Mouse (Mus musculus) right cerebral cortex, postnatal 10 days (tissue): ENCODE results near the gene Myl9.

Experiments
- DNase-seq, 2 experiments: peaks; one replicate each; pipeline ENCODE4 v3.0.0; 2021; ENCODE audit warnings: low spot score in 2 of 2

The Myl9 gene

DNA sequence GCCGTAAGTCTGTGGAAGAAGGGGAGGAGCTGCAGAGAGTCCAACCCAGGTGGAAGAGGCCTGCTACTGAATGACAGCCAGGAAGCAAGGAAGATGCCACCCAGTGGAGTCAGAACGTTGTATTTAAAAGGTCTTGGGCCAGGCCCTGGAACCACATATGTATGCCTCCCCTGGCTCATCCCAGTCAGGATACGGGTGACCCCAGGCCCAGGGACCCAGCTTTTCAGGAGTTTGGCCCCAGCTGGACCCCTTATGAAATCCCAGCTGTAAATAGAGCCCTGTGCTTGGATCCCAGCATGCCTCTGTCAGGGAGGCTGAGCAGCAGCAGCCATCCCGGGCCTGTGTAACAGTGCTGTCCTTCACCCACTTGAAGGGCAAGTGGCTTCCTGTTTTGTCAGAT lies 10.5 kb upstream of the Myl9 start:
- no peak for DNase-seq

DNA sequence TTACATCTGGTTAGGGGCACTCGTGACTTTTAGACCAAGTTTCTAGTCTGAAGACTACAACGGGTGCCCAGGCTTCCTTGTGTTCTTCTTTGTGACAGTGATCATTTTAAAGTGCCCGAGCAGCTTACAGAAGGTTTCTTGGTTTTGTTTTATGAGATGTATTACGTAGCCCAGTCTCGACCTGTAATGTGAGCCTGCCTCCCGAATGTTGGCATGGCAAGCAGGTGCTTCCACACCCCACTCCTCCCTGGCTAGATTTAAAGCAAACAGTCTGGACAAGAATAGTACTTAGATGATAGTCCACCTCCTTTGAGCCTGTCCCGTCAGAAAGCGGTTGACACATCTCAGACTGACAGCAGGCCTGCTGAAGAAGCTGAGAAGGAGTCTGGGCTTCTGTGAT lies 9.6 kb upstream of the Myl9 start:
- DNase-seq = no peak

DNA sequence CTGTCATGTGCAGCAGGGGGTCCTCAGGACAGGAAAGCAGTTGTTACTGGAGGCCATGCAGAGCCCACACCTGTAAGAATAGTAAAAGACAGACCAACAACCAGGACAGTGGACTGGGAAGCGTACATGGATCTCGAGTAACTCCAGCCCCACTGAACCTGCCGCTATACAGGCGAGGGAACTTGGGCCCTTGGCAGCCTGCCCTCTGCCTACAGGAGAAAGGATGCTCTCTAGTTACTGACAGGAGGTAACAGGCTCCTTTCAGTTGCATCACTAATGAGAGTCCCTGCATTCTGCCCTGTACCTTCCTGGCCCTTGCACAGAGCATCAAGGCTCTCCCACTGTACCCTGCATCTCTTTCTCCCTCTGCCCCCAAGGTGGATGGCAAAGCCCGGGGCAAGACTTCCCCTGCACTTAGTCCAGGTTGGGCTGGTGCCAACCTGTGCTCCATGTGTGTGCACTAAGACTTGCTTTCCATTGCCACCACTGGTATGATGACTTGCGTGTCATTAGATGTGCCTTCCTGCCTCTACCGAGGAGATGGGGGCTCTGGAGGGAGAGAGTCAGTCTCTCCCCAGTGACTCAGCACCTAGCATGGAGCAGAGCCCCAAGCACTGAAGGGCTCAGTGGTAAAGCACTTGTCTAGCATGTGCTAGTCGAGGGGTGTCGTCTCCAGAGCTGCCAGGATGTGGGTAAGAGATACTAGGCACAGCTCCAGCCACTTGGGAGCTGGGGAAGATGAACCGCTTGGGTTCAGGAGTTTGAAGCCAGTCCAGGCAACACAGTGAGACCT lies 8.8 kb upstream of the Myl9 start:
- DNase-seq = no peak

DNA sequence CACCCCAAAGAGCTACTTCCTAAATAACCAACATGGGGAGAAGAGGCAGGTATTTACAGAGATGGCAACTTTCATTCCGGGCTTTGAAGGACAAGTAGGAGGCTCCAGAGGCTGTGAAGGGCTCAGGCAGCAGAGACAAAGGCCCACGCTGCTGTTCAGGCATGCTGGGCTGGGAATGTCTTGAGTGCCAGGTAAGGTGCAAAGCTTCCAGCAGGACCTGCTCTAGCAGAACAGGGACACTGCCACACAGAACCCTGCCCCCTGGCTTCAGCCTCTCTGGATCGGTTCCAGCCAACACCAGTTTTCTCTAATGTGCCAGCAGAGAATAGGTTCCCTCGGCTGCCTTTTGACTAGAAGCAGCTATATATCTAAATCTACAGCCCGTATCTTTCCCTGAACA lies 8.1 kb upstream of the Myl9 start:
- DNase-seq = no peak

DNA sequence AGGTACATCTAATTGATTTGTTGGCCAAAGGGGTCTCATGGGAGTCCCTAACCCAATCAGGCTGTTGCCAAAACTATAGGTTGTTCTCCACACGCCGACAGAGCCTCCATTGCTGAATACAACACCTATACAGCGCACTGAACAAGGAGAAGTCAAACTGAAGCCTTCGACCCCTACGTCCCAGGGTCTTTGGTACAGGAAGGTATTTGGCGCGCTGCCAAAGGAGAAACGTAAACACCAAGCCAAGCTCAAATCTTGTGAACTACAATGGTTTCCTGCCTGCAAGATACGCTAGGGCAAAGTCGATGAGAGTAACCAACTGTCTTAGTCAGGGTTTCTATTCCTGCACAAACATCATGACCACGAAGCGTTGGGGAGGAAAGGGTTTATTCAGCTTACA lies 5.9 kb upstream of the Myl9 start:
- DNase-seq = peak in 1 of 2 experiments; percentile 38

DNA sequence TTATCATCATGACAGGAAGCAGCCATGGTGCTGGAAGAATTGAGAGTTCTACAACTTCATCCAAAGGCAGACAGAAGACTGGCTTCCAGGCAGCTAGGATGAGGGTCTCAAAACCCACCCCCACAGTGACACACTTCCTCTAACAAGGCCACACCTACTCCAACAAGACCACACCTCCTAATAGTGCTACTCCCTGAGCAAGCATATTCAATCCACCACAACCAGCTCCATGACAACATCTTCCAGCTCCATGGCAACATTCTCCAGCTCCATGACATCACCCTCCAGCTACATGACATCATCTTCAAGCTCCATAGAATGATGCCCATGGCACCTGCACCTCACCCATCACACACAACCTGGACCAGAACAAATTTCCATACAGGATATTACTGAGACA lies 1.8 kb upstream of the Myl9 start:
- DNase-seq = peak; percentile 18 to 31

DNA sequence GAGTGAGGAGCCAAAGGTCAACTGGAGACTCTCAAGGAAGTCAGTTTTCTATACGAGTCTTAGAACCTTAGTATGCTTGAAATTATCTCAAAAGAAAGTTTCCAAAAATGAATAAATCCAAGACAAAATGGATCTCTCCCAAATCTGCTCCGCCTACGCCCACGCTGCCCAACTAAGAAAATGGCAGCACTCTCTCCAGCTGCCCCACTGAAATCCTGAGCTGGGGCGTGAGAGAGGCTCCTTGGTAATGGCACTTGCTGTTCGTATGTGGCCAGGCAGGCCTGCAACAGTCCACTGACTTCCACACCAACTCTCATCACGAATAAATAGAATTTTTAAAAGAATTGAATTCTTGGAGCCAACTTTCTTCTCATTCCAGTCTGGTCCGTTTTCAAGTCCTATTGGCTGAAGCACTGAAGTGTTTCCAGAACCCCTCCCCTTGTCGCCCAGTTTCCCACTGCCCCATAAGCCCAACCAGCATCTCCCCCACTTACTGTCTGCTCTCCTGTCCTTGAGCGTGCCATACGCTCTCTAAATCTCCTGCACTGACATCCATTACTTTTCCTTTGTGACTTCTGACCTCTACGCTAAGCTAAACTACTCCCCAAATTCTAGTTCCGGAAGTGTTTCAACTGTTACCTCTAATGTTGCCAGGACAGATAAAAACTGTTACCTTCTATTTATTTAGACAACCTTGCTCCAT lies 1.0 kb upstream of the Myl9 start:
- peak; percentile 39 to 56 for DNase-seq

DNA sequence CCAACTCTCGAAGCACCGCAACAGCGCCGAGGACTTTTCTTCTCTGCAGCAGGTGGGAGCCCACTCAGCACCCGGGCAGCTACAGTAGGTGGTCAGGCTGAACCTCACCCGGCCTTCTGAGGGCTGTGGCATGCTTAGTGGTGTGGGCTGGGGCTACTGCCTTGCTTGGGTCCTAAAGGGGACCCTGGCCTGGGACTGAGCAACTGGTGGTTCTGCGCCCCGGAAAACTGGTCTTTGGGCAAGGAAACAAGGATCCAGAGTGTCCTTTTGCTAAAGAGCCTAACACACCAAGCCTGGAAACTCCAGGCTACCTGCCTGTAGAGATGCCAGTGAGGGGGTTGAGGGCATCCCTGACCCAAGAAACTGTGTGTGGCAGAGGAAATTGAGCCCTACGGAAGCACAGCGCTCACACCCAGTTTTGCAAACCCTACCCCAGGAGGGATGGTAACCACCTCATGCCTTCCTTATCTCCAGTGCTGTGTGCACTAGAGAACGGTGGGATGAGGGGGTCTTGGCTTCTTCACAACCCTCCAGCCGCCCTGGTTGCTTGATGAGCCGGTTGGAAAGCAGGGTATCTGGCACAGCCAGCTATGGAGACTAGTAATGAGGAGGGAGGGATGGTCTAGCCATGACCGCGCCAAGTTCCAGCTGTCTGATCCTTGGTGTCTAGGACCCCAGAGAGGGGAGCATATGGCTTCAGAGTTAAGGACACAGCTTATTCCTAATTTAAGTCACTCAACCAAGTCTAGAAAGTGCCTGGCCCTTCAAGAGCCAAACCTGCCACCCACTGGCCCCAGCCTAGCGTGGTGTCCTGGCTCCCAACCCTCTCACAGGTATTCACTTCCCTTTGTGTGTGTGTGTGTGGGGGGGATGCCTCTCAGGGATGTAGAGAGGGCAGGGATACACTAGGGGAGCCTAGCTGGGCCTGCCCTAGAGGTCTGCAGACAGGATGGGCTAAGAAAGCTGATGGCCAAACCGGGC lies 525 bp downstream of the Myl9 start:
- DNase-seq = no peak

DNA sequence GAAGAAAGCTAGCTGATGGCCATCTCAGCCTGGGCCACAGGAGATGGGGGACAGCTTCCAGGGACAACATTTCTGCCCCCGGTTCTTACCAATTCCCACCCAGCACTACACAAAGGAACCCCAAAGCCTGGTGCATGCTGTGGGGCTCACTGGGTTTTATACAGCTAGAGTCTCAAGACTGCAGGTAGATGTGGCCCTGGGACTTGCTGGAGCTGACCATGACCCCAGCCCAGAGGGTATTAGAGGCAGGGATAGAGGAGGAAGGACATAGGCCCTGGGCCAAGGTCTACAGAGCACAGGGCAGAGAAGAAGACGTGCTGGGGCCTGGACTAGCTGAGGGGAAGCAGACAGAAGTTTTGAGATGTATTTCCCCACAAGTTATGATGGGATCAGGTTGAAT lies 1.7 kb downstream of the Myl9 start:
- DNase-seq = no peak

DNA sequence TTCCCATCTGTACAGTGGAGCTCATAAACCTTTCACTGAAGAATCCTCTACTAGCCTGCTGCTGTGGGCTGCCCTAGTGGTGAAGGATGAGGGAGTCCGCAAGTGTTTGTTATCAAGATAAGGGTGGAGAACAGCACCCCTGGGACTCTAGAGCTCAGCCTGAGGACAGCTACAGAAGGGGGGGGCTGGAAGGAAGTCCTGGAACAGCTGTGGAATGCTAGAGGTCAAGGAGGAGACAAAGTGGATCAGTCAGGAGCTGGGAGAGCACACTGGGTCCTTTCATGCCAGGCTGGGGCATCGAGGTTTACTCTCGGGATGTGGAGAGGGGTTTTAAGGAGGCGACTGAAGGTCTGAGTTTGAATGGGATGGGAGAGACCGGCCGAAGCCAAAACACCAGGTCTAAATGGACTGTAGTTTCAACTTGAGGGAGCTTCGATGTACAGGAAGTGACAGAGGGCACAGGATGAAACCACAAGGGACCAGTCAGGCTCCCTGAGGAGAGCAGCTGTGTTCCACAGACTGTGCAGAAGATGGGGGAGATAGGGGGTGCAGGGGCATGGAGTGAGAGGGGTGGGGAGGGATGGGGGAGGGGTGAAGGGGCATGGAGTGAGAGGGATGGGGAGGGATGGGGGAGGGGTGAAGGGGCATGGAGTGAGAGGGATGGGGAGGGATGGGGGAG lies 2.2 kb downstream of the Myl9 start:
- DNase-seq = no peak

DNA sequence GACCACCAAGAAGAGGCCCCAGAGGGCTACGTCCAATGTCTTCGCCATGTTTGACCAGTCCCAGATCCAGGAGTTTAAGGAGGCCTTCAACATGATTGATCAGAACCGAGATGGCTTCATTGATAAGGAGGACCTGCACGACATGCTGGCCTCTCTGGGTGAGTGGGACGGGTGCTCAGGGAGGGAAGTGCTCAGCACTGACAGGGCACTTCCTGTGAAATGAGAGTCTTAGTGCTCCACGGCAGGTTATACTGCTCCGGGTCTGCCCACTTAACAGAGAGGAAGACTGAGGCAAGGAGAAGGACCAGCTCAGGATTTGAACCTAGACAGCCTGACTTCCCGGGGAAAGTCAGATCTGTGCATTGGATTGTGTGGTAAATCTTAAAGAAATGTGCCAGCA lies 3.4 kb downstream of the Myl9 start:
- DNase-seq = no peak

DNA sequence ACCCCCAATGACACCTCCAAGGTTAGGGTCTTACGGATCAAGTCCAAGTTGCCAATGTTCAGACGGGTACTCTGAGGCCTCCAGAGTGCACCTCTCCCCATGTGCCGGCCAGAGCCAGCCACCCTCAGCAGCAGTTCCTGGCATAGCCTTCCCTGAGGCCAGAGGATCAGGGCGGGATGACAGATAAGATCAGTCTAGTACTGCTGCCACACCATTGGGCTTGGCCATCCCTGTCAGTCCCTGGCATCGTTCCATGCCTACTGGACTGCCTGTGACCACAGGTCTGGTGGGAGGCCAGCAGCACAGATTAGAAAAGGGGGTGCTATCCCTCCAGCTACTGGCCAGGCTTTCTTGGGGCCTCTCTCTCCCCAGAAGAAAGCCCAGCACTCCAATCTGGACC lies 3.8 kb downstream of the Myl9 start:
- DNase-seq = no peak

DNA sequence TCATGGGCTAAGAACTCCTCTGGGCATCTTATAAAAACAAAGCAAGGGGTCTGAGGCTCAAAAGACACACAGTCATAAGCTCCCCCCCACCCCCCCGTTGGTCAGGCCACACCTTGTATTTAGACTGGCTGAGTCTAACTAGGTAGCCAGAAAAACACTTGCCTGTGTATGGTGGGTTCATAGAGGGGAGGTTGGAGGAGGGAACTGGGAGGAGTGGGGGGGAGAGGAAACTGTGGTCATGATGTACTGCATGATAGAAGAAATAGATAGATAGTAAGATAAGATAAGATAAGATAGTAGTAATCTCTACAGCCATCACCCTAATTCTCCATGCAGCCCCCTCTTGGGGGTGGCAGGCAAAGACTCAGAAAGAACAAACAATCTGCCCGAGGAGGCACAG lies 4.3 kb downstream of the Myl9 start:
- DNase-seq = no peak

DNA sequence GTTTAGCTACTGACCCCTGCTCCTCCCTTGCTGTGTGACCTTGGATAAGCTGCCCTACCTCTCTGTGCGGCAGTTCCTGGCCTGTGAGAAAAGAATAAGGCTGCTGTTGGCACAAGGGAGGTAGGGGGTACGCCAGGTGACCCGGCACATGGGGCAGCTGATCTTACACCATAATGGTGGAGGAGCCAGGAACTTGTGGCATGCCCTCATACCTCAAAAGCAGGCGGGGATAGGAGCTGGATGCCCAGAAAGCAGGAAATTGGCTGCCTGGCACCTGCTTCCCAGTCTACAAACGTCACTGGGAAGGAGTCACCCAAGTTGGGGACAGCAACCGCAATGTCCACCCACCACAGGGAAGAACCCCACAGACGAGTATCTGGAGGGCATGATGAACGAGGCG lies 4.9 kb downstream of the Myl9 start:
- DNase-seq = no peak

DNA sequence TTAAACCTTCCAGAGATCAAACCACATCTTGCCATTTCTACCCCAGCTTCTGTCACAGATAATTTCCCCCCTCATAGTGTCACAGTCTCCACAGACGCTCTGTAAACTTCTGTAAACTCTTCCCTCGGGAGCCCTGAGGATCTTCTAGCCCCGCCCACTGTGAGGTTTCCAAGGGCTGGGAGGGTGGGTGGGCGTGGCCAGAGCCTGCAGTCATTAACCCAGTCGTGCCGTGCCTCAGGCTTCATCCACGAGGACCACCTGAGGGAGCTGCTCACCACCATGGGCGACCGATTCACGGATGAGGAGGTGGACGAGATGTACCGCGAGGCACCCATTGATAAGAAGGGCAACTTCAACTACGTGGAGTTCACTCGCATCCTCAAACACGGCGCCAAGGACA lies 5.5 kb downstream of the Myl9 start:
- no peak for DNase-seq

DNA sequence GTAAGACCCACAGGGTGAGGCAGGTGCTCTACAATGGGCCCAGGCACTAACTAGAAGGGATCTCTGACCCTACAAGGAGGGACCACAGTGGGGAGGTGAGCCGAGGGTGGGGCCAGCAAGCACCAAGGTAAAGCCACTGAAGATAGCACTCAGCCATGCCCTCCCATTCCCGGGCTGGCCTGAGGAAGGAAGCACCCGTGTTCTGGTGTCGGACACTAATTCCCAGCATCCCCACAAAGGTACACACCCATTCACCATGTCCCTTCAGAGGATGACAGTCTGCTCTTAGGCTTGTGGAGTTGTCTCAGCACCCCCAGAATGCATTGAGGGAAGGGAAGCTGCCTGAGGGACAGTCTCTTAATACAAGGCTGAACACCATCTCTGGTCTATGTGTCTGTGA lies 6.1 kb downstream of the Myl9 start:
- DNase-seq = no peak

DNA sequence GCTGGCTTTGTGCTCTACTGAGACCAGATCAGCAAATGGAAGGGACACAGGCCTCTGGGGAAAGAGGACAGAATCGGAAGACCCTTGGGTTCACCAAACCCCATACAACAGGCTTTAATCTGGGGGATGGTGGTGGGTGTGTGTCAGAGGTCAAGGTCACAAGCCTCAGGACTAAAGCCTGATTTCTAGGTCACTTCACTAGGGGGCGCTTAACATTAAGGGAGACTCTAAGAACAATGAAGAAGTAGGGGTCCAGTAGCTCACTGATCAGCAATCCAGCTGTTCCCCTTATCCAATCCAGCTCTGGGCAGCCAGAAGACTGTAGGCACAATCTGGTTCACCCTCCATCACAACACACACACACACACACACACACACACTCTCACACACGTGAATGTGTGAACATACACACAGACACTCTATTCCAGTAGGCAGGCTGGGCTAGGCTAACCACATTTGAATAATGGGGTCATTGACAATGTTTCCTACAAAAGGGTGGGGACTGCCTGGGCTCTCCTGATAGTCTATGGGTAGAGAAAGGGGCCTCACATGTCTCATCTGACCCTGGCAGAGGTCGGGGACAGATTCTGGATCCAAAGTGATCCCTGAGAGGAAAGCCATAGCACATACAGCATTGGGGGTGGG lies 6.7 kb downstream of the Myl9 start:
- DNase-seq = no peak

DNA sequence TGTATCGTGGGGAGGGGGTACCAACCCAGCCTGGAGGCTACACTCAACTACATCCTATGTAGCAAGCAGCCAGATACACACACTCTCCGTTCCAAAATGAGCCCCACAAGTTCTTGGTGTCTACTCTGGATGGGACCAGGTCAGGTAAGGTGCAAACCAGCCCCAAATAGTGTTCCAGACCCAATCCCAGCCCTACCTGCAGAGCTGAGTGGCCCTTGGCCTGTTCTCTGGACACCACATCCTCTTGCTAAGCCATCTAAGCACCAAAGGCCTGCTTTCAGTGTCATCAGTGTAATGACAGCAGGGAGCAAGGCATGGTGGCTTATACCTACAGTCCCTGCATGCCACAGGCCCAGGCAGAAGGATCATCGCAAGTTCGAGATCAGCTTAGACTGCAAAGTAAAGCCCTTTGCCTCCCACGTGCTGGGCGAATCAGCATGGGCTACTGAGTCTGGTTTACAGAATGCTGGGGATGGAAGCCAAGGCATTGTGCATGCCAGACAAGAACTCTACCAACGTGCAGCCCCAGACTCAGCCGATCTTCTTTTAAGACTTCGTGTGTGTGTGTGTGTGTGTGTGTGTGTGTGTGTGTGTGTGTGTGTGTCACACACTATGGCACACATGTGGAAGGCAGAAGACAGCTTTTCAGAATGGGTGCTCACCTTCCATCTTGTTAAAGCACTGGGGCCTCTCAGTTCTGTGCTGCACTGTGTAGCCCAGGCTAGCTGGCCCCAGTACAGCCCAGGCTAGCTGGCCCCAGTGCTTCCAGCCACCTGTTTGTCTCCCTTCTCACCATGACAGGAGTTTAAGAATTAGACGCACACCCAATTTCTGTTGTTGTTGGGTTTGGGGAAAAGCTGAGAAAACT lies 7.5 kb downstream of the Myl9 start:
- no peak for DNase-seq

DNA sequence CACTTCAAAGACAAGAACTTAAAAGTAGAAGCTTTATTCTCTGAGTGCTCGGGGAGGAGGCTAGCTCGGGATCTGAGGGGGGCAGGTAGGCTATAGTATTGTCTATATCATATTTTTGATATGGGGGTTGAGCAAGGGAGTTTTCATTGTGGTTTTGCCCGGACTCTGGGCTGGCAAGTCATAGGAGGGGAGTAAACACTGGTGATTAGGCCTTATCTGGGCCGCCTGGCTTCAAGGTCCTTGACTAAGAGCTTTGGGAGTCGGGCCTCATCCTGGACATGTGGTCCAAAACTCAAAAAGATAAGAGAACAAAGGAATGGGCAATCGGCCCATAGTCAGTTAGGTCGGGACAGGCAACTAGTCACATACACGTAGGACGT lies 8.1 kb downstream of the Myl9 start:
- DNase-seq = no peak

DNA sequence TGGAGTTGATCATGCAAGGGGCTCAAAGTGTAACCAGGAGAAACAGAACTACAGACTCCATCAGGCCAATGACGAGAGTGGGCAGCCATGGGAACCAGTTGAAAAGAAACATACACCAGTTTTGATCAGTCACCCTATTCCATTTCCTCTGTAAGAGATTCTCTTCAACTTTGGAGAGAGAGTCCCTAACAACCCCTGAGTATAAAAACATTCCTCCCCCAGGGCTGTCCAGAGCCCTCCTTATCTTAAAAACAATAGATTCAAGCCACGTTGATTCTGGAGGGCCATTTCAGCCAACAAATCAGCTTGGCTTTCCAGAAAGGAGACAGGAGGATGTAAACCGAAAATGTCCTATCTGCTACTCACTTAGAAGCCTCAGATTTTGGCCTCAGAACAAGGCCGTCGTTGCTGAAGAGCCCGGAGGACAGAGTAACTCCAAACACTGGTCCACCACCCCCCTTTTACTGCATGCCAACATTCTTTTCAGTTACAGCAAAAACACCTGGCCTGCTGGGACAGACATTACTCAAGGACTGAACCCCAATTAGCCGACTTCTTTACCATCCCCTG lies 8.9 kb downstream of the Myl9 start:
- no peak for DNase-seq
